Mouse (Mus musculus): ENCODE measurements around the gene Nsdhl.

Nsdhl gene

DNA sequence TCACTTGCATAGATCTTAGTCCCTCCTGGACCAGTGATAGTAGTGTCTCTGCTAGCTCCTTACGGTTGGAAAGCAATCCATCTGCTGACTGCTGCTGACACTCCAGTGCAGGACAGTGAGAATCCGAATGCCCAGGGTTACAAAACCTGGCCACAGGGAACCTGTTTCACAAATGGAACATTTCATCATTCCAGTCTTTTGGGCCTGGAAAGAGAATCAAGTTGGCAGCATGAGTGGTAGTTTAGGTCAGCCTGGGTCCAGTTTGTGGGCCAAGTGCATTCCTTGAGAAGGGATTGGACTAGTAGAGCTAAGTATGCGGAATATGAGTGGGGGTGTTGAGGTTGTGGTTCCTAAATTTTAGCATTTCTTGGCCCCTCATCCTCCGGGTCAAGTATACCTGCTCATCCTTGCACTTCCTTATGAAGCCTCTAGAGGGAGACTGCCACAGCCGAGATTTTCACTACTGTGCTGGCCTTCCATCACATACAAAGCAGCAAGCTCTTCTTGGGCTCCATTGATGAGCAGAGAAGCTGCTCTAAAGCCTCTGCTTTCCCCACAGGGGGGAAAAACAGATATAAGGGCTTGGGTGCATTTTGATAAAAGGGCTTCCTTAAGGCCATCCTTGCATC, 74.0 kb downstream of the Nsdhl start:
- in situ Hi-C loops (cut with MboI; ENCODE audit: unreplicated experiment in 2 of 2): no loop called here

DNA sequence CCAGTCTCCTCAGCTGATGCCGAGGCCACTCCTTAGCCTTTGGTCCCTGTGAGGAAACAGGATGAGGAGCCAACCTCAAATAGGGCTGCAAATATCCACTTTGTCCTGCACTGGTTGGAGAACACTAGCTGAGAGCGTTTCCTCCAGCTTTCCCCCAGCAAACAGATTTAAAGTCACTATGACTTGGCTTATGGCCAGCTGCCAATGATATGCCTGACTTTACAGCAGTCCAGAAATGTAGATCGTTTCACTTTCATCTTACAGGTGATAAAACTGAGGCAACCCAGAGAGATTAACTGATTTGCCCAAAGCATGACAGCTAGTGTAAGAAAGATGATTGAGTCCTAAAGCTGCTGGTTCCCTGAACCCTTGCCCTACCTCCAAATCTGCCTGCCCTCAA, 77.2 kb downstream of the Nsdhl start:
- in situ Hi-C loops (cut with MboI; ENCODE audit: unreplicated experiment in 2 of 2): no loop called here

DNA sequence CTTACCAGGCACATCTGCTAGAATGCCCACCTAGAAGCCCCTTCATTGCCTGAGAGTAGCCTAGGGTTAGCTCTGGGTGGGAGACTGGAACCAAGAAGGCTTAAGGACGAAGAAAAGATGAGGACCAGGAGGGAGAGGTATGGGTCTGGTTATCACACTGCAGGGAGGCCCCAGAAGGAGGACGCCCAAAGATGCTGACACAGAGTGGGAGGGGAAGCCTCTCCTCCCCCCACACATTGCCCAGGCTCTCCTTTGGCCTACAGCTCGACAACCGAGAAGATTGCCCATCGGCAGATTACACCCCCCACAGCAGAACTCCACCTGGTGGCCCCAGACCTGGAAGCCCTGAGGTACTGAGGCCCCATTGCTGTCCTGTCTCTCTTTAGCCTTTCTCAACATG, 84.8 kb downstream of the Nsdhl start:
- in situ Hi-C loops (cut with MboI; ENCODE audit: unreplicated experiment in 2 of 2): loop anchor here (25.0 kb wide), 4 partner anchors 434 to 1409 kb away; partner anchors contain the start of genes Pnck (in 2 of the 2), Slc6a8 (in 2 of the 2), Flna (in 1 of the 2) and Trex2 (in 1 of the 2)

DNA sequence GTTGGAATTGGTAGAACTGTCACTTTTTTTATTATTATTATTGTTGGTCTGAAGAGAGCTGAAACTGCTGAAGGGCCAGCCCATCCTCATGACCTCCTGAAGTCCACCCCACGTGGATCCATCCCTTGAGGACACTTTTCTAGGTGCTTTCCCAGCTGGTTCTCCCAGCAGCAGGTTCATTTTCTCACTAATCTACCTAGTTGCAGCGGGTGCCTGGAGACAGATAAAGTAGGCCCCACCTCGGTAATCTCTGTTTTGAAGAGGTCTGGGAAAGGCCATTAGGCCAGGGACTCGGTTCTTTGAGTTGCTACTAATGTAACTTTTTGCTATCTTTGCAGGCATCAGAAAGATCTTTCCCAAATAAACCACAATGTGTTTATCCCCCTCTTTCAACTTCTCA, 87.3 kb downstream of the Nsdhl start:
- in situ Hi-C loops (cut with MboI; ENCODE audit: unreplicated experiment in 2 of 2): loop anchor here (5.0 to 25.0 kb wide), 5 partner anchors 432 to 1422 kb away; partner anchors contain the start of genes Pnck (in 2 of the 2), Slc6a8 (in 2 of the 2), Flna (in 1 of the 2) and G6pdx (in 1 of the 2)

DNA sequence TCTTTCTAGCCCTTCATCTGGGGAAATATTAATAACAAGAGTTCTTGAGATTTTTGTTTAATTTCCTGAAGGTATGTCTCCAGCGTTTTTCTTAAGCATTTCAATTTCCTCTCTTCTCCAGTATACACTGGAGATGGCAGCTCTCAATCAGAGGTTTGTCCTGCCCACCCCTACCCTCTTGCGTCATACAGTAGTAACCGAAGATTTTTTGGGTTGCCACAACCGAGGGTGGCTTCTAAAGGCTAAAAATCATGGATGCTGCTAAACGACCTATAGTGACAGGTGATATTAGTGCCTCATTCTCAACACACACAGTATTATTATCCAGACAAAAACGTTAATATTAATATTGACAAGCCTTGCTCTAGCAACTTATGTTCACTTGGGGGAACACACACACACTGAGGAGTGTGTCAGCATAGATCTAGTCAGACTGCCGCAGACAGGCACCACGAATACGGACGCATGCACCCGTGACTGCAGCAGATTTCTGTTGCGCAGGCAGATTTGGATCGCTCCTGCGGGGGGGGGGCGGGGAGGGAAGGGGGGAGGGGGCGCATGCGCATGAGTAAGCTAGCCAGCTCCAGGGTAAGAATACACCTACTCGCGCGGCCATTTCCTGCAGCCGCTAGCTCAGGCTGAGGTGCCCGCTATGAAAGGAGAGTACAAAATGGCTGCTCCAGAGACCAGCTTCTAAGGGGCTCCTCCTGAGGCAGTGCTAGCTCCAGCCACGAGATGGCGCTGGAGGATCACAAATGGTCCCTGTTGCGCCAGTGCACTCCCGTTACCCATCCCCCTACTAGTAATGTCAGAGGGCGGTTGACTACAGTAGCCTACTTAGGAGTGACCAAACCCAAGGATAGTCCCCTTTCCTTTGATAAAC, 89.5 kb downstream of the Nsdhl start:
- in situ Hi-C loops (cut with MboI; ENCODE audit: unreplicated experiment in 2 of 2): loop anchor here (5.0 to 25.0 kb wide), 5 partner anchors 429 to 1419 kb away; partner anchors contain the start of genes Pnck (in 2 of the 2), Slc6a8 (in 2 of the 2), Flna (in 1 of the 2) and G6pdx (in 1 of the 2)

Measured in v-Abl transformed pro-B cells (cell line).